Mouse (Mus musculus): ENCODE measurements at regions not wholly inside any gene's neighbourhood (a gene's known extent, or its start where the extent isn't known, plus 50 kb on each side); places are given as distances from the start of the nearest gene placed in this dataset.

DNA sequence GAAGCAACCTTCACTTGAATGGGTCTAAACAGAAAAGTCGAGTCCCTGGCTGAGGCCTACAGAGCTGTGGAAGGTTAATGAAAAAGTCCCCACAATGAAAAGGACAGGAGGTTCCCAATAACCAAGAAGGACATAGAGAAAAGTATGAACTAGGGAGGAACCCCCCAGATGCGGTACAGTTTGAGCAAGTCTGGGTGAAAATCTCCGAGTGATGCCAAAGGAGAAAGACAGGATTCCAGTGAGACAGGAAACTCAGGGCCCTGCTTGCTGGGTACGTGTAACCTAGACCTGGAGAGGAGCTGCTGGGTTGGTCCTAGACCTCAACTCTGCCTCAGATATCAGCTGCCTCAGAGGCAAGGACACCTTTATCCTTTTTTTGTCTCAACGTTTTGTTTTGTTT, 57.8 kb upstream of the Basp1 start:
- no peak for TF ChIP-seq POLR2A (IDR thresholded peaks at IDR 0.05; ENCODE audit: insufficient read depth, low read length)
- TF ChIP-seq CTCF (IDR thresholded peaks at IDR 0.05; ENCODE audit: low read depth, low read length) = no peak
- no peak for TF ChIP-seq EP300 (IDR thresholded peaks at IDR 0.05; ENCODE audit: insufficient read depth, low read depth, low read length)

Measured in ES-Bruce4 (cell line).